Mouse (Mus musculus) heart, postnatal 0 days (tissue): ENCODE data around the gene Cwh43.

Experiments
- CTCF ChIP-seq: IDR thresholded peaks from 2 replicates; pipeline ENCODE4 v1.5.1; 2016; ENCODE audit warnings: antibody characterized with exemption, control low read depth, low read depth
- EP300 ChIP-seq: IDR thresholded peaks from 2 replicates; pipeline ENCODE4 v1.6.1; 2016; ENCODE audit warnings: antibody characterized with exemption, low read depth

GRCm38 (mm10) chr5:73498559-73498958 lies 92.7 kb downstream of the Cwh43 start:
- no peak for TF ChIP-seq CTCF
- TF ChIP-seq EP300, result no peak
